Mouse (Mus musculus) erythroblast, adult 5-6 weeks (primary cell): Measurements from ENCODE around the gene Ablim1. TPM values are rescaled to one million over a fixed set of nuclear protein-coding genes. Genes with fewer than 3 reads are reported as not detected.

Source experiments
- ATAC-seq: replicated peaks from 2 replicates; pipeline ENCODE4 v1.8.0; 2016; ENCODE audit warnings: moderate number of reproducible peaks, mild to moderate bottlenecking, moderate TSS enrichment, inconsistent platforms; ENCODE audit not compliant: poor library complexity, low FRiP score, severe bottlenecking
- total RNA-seq, 2 experiments: library from RNA; stranded (forward) in 1 of 2; stranded (reverse) in 1 of 2; fragments of 150-400 nt in 1 of 2; fragments of 200-764, 138-1000 nt in 1 of 2; gene quantifications; 2 replicates each; pipeline versions ENCODE4 v1.2.3 to v1.2.4; 2015 to 2017; ENCODE audit warnings: low replicate concordance in 2 of 2

Gene Ablim1
- total RNA-seq, 2 experiments from 2014 or later = 1.0 to 1.5 TPM

GRCm38 (mm10) chr19:57271757-57272156 is 43.0 kb downstream of the Ablim1 start:
- no peak for ATAC-seq

GRCm38 (mm10) chr19:57270711-57271110 is 44.0 kb downstream of the Ablim1 start:
- no peak for ATAC-seq

- no peak for ATAC-seq
Measured at GRCm38 (mm10) chr19:57269791-57270190, 44.9 kb downstream of the Ablim1 start.

GRCm38 (mm10) chr19:57267531-57267930 is 47.2 kb downstream of the Ablim1 start:
- no peak for ATAC-seq

GRCm38 (mm10) chr19:57266374-57267085 is 48.2 kb downstream of the Ablim1 start:
- ATAC-seq = no peak

- ATAC-seq = no peak
Measured at GRCm38 (mm10) chr19:57264296-57264947, 50.3 kb downstream of the Ablim1 start.

GRCm38 (mm10) chr19:57257801-57258200 is 56.9 kb downstream of the Ablim1 start:
- ATAC-seq = no peak

GRCm38 (mm10) chr19:57256666-57257065 is 58.1 kb downstream of the Ablim1 start:
- no peak for ATAC-seq

- no peak for ATAC-seq
Measured at GRCm38 (mm10) chr19:57255157-57255556, 59.6 kb downstream of the Ablim1 start.

- no peak for ATAC-seq
Measured at GRCm38 (mm10) chr19:57252692-57253448, 61.8 kb downstream of the Ablim1 start.

GRCm38 (mm10) chr19:57248781-57249180 is 65.9 kb downstream of the Ablim1 start:
- no peak for ATAC-seq

- ATAC-seq = no peak
Measured at GRCm38 (mm10) chr19:57247221-57247620, 67.5 kb downstream of the Ablim1 start.

- ATAC-seq = no peak
Measured at GRCm38 (mm10) chr19:57244281-57244680, 70.4 kb downstream of the Ablim1 start.

GRCm38 (mm10) chr19:57243606-57244005 is 71.1 kb downstream of the Ablim1 start:
- no peak for ATAC-seq

- no peak for ATAC-seq
Measured at GRCm38 (mm10) chr19:57243191-57243590, 71.5 kb downstream of the Ablim1 start.

GRCm38 (mm10) chr19:57241363-57242192 is 73.1 kb downstream of the Ablim1 start:
- ATAC-seq = no peak

GRCm38 (mm10) chr19:57240259-57240658 is 74.5 kb downstream of the Ablim1 start:
- ATAC-seq = no peak

- ATAC-seq = no peak
Measured at GRCm38 (mm10) chr19:57239176-57239784, 75.4 kb downstream of the Ablim1 start.

- no peak for ATAC-seq
Measured at GRCm38 (mm10) chr19:57238461-57238860, 76.3 kb downstream of the Ablim1 start.
